Mouse (Mus musculus): ENCODE measurements around the gene Zfp217.
A peak's percentile ranks its signal among the peaks of the same experiment; 100 is the strongest.
"Not testable (repeated sequence)": the region's sequence is repeated elsewhere in the genome, so short reads cannot be mapped to it uniquely, and the experiment has no call there.

Gene Zfp217

GRCm38 (mm10) chr2:170147661-170148153 is at the start of gene Zfp217:
Zfp217 (minus strand) TSS chr2:170148103.
- peak; percentile 23 for DNase-seq

DNA sequence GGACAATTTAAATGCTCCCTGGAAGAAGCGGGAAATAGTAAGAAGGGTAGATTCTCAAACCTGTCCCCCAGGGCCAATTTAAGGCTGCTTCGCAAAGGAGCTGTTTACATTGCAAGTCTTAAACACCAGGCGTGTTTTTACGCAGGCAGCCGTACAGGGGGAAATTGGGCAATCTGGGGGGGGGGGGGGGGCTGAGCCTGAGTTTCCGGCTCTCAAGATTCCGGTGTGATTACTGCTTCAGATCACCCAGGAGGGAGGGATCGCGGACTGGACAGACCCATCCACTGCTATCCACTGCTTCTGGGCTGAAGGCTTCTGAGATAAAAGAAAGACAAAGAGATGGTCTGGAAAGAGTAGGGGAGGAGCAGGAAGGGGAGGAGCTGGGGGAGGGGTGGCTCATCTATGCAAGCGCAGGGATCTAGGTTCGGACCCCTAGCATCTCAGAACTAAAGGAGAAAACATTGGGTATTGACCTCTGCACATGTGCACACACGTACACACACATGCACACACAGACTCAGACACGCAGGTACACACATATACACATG is 47.7 kb upstream of the Zfp217 start:
- no peak for DNase-seq

GRCm38 (mm10) chr2:170194845-170195244 is 46.9 kb upstream of the Zfp217 start:
- no peak for DNase-seq

DNA sequence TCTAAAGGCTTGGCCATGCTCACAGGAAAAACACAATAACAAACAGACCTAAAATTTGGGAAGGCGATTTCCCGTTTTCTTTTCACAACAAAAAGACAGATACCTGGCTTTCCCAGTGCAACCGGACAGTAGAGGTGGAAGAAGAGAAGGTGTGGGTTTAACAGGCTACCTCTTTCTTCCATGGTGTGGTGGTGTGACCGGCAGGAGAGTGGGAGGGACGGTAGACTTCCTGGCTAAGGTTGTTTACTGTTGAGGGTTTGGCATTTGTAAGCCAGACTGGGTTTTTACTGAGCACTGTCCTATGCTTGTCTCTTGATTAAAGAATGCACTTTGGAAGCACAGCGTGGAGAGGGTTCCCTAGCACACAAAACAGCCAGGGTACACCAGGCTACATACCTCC is 45.9 kb upstream of the Zfp217 start:
- DNase-seq, result no peak

DNA sequence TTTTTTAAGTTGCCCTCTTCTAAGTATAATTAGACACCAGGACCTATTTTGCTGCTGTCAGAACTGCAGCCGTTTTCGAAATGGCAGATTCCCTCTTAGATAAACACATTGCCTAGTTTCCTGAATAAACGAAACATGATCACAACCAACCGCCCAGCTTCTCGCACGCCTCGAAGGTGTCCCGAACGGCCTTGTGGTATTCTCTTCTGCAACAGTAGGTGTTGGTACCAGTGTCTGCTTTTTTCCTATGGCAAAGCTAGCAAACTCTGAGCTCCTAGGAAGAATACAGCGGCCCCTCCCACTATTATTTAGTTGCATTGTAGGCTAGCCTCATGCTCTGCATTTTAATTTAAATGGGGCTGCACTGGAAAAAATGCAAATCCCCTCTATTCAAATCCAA is 45.3 kb upstream of the Zfp217 start:
- no peak for DNase-seq

- peak; percentile 68 for DNase-seq
These were observed 44.8 kb upstream of the Zfp217 start for GRCm38 (mm10) chr2:170192731-170193149.

DNA sequence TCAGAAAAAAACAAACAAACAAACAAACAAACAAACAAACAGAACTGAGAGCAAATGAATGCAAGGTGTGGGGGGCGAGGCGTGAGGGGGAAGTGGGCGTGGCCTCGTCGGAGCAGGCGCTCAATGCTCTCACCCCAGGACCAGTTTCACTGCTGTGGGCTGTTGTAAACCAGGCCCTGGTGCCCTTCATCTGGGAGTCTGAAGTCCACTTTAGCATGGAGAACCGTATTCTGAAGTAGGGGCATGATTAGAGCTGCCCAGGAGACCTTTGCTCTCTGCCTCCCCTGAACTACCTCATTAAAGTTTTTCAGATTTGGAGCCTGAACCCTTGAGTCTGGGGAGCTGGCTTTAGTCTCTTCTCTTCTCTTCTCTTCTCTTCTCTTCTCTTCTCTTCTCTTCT is 40.8 kb upstream of the Zfp217 start:
- DNase-seq, result no peak

- no peak for DNase-seq
These were observed 37.4 kb upstream of the Zfp217 start for GRCm38 (mm10) chr2:170185137-170185837.

DNA sequence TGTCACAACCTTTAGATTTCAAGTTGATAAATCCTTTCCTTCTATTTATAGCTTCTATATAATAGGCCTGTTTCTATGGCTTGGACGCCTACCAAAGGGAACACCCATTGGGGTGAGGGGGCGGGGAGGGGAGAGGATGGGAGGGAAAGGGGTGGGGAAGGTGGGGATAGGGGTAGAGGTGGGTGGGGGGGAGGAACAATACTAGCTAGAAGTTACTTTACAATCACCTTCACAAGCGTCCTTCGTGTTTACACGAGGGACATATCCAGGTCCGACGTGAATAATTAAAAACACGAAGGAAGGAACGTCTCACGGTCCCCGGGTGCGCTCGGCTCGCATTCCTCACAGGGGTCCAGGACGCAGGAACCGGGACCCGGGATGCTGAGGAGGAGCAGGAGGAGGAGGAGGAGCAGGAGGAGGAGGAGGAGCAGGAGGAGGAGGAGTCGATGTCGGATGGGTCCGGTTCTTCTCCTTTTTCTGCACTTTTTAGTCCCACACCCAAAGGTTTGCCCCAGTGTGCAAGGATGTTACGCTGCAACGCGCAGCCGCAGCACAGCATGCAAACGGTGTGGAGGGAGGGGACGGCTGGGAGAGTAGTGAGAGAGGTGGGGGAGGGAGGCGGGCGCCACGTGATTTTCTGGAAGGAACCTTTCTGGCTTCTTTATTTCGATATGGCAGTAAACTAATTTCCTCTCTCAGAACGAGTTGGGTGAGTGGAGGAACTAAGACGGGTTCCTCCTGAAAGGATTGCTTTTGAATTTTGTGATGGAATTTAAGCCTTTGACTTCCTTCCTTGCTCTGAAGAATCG is 36.5 kb upstream of the Zfp217 start:
- DNase-seq, result peak; percentile 73

GRCm38 (mm10) chr2:170183851-170184174 is 35.9 kb upstream of the Zfp217 start:
- DNase-seq, result no peak

GRCm38 (mm10) chr2:170181862-170182261 is 34.0 kb upstream of the Zfp217 start:
- DNase-seq, result no peak

GRCm38 (mm10) chr2:170180769-170181168 is 32.9 kb upstream of the Zfp217 start:
- DNase-seq, result not testable (repeated sequence)

- no peak for DNase-seq
These were observed 31.4 kb upstream of the Zfp217 start for GRCm38 (mm10) chr2:170179317-170179716.

DNA sequence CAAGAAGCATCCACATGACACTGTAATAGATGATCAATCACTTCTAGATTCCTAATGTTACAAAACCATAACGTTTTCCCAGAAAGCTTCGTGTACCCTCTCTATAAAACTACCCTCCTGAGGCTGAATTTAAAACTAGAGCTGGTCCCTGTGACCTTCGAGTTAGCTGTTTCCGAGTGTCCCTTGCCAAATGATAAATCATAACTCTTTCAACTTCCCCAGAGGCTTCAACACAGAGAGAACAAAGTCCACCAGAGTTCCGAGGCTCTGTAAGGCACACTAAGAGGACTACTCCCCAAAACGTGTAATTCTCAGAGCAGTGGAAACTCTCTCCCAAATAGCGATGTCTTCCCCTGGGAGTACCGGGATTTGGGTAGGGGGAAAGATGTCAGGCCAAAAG is 29.4 kb upstream of the Zfp217 start:
- DNase-seq, result no peak

DNA sequence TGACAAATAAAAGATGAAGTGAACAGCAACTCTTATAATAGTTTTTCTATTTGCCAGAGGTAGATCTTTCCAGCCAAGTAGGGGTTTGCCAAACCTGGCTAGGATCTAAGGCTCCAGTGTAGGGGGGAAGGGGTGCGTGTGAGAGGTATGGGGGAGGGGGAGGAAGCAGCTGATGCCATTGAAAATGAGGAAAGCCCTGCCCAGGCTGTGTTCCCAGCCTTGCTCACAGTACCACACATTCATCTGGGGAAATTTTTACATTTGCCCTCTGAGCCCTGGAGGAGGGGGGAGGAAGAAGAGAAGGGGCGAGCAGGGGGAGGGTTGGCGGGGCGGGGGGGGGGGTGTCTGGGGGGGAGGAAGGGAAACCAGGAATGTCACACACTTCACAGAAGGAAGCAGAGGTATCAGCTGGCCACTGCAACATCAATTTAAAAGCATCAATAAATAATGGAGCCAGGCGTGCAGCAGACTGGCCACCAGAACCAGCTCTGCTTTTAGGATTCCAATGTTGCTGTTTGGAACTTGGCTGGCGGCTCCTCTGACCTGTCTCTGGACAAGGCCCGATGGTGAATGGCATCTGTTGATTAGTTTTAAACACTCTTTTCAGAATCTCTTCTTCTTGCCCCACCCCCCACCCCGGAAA is 28.5 kb upstream of the Zfp217 start:
- no peak for DNase-seq

DNA sequence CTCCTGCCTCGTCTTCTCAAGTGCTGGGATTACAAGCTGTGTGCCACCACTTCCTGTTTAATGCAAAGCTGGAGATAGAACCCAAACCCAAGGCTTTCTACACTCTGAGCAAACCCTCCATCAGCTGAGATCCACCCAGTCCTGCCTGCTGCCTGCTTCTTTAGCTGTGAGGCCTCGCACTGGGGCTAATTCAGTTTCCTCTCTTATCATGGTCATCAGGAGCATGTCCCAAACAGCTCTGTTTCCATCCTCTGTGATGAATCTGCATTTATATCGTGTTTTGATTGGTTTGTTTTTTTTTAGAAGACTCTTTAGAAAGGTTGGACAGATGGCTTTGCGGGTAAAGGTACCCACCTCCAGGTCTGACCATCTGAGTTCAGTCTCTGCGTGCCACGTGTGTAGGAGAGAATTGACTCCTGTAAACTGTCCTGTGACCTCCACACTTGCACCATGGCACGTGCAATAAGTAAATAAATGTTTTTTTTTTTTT is 27.8 kb upstream of the Zfp217 start:
- no peak for DNase-seq

GRCm38 (mm10) chr2:170175190-170175589 is 27.3 kb upstream of the Zfp217 start:
- no peak for DNase-seq

DNA sequence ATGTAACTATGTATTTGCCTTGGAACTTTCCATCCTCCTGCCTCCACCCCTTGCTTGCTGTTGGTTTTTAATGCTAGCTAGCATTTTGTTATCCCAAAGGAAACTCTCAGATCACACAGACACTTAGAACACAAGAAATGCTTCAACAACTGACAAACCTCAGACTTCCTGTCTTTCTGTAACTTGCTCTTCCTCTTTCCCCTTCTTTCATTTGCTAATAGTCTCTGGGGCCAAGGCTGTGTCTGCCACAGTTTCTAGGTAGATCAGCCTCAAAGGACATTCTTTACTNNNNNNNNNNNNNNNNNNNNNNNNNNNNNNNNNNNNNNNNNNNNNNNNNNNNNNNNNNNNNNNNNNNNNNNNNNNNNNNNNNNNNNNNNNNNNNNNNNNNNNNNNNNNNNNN is 21.2 kb upstream of the Zfp217 start:
- DNase-seq, result no peak

GRCm38 (mm10) chr2:170165649-170166048 is 17.7 kb upstream of the Zfp217 start:
- DNase-seq, result no peak

- no peak for DNase-seq
These were observed 16.0 kb upstream of the Zfp217 start for GRCm38 (mm10) chr2:170163671-170164462.

DNA sequence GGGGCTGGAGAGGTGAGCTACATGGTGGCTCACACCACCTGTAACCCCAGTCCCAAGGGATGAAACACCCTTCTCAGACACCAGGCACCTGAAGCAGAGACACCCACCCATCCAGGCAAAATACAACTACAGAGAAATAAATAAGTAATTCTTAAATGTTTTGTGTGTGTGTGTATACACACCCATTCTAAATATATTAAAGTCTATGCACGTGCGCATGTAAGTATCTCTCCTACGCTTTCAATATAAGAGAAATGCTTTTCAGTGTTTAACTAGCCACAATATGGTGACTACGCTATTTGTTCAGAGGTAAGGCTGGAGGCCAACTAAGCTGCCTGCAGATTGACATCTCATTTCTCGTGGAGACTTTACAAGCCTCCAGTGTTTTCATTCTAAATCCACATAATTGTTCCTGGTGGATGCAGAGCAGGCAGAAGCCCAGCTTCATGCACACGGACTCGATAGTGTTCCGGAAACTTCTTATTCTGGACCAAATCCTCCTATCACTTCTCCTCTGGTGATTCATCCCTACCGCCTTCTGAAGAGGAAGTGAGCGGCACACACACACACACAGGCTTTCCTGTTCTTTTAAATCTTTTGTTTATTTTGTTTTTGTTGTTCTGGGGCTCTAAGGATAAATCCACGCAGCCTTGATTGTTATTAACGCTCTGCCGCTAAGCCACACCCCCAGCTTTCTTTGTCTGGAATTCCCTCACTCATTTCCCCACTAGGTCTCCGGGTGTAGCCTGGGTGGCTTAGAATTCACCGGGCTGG is 12.1 kb upstream of the Zfp217 start:
- peak; percentile 48 for DNase-seq

- no peak for DNase-seq
These were observed 11.1 kb upstream of the Zfp217 start for GRCm38 (mm10) chr2:170158987-170159386.
